Mouse (Mus musculus): ENCODE data around the gene Fam102b. TPM values are rescaled to one million over a fixed set of nuclear protein-coding genes. Genes with fewer than 3 reads are reported as not detected.
A peak's percentile ranks its signal among the peaks of the same experiment; 100 is the strongest.

Fam102b gene
- 16.0 and 18.0 TPM in 2 replicates for polyA plus RNA-seq (2014; fragmentation: Nextera tagmentation; extraction: Ambion mirVana)

DNA sequence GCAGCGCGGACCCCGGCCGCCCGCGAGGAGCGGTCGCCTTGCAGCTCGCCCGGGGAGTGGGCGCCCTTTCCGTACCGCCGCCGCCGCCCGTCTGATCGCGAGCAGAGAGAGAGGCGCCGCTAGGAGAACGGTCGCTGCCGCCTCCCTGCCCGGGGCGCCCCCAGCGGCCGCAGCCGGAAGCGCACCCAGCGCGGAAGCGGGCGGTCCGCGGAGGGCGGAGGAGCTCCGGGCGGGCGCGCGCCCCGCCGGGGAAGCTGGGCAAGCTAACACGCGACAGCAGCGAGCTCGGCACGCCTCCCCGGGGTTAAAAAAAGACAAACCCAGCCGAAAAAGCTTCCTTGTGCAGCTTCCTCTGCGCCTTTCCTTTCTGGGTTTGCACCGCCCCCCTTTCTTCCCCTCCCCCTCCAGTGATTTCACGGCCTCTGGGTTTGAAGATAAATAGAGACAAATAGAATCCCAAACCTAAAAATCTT is at the start of gene Fam102b:
Fam102b (minus strand) TSS at position 93 of the 473 bp plus-strand sequence.
- no peaks in the 10 kb centered on the region for H3K27me3 ChIP-seq (replicated peaks; ENCODE audit: control insufficient read depth, insufficient read depth, low read length)
- H3K4me1 ChIP-seq (ENCODE audit: control insufficient read depth, insufficient read depth, low read length) = peaks cover 22% of the 10 kb centered on the region
- no peaks in the 10 kb centered on the region for H3K9me3 ChIP-seq (ENCODE audit: control insufficient read depth, low read length)
- H3K4me2 ChIP-seq (ENCODE audit: low read depth, low read length) = peak within 1 kb of the TSS; percentile 73
- peak within 1 kb of the TSS; percentile 78 for H3K9ac ChIP-seq (ENCODE audit: low read depth, low read length)
- no peaks in the 10 kb centered on the region for H3K36me3 ChIP-seq (ENCODE audit: control insufficient read depth, insufficient read depth, low read length)
- peak within 1 kb of the TSS; percentile 48 for H3K4me3 ChIP-seq (ENCODE audit: low read depth, low read length)
- WGBS = 0% methylated on average over 36 of the region's 54 CpGs
- peak within 1 kb of the TSS; percentile 92 for H3K27ac ChIP-seq (replicated peaks; ENCODE audit: low read depth, low read length)
- DNase-seq (ENCODE audit: low spot score) = peak; percentile 95
- peak; percentile 81 for ATAC-seq (ENCODE audit: low read depth)

DNA sequence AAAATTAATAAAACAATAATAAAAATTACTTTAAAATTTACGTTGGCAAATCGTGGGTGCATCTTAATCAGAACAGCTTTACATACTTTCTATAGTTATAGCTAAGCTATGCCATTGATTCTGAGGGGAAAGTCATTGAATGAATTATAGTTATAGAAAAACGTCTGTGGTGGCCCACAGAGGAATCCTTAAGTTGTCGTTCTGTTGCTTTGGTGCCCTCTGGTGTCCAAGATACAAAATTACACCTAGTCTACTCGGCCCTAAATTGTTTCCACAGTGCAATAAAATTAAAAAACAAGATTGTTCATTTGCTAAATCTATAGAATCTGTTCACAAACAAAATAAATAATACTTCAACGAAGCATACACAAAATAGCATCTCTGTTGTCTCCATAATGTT is 35.6 kb upstream of the Fam102b start:
- Histone ChIP-seq H3K4me1 (ENCODE audit: control insufficient read depth, insufficient read depth, low read length) (no peaks in the 10 kb centered on the region), H3K9me3 (ENCODE audit: control insufficient read depth, low read length) (no peaks in the 10 kb centered on the region), H3K9ac (ENCODE audit: low read depth, low read length) (no peak overlapping the region), H3K4me3 (ENCODE audit: low read depth, low read length) (no peak overlapping the region), H3K27ac (replicated peaks; ENCODE audit: low read depth, low read length) (no peak overlapping the region), H3K27me3 (replicated peaks; ENCODE audit: control insufficient read depth, insufficient read depth, low read length) (no peaks in the 10 kb centered on the region), H3K4me2 (ENCODE audit: low read depth, low read length) (no peak overlapping the region), H3K36me3 (ENCODE audit: control insufficient read depth, insufficient read depth, low read length) (no peaks in the 10 kb centered on the region)
- DNase-seq (ENCODE audit: low spot score) (peak; percentile 83), ATAC-seq (ENCODE audit: low read depth) (no peak; the same call in 1 of the 2 replicates)
- WGBS = 1% methylated on average over 6 of the region's 6 CpGs

DNA sequence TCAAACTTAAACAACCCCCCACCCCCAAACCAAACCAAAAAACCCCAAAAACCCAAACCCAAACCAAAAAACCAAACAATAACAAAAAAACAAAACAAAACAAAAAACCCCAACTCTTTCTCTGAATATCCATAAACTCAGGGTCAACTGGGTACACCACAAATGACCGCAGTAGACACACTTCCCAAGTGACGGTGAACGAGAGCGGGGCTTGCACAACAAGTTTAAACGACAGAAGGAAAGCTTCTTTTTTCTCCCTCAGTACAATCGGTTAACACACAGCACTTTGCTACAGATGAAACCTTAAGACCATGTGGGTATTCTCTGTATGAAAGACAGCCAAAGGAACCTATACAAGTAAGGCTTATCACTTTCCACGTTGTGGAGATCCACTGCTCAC is 35.0 kb upstream of the Fam102b start:
- no peaks in the 10 kb centered on the region for H3K36me3 ChIP-seq (ENCODE audit: control insufficient read depth, insufficient read depth, low read length)
- DNase-seq (ENCODE audit: low spot score) = no peak
- no peak overlapping the region for H3K9ac ChIP-seq (ENCODE audit: low read depth, low read length)
- no peak for ATAC-seq (ENCODE audit: low read depth)
- no peak overlapping the region for H3K4me3 ChIP-seq (ENCODE audit: low read depth, low read length)
- H3K27ac ChIP-seq (replicated peaks; ENCODE audit: low read depth, low read length) = no peak overlapping the region
- H3K9me3 ChIP-seq (ENCODE audit: control insufficient read depth, low read length) = no peaks in the 10 kb centered on the region
- no peaks in the 10 kb centered on the region for H3K27me3 ChIP-seq (replicated peaks; ENCODE audit: control insufficient read depth, insufficient read depth, low read length)
- H3K4me1 ChIP-seq (ENCODE audit: control insufficient read depth, insufficient read depth, low read length) = no peaks in the 10 kb centered on the region
- H3K4me2 ChIP-seq (ENCODE audit: low read depth, low read length) = no peak overlapping the region
- WGBS = 74% methylated on average over 7 of the region's 7 CpGs

DNA sequence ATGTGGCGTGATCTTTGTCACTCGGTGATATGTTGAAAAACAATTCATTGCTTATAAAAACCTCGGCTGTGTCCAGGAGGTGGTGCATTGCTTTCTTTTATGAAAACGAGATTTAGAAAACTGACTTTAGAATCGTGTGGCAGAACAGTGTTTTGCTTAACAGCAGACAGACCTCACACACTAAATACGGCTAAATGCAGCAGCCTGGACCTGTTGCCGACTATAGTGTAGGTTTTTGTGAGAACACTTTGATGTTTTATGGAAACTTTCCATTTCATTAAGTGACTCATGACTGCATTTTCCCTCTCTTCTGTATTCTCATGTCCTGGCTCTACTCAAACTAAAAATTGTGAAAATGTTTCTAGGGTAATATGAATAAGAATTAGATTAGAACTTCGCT is 32.5 kb upstream of the Fam102b start:
- ATAC-seq (ENCODE audit: low read depth) (no peak), DNase-seq (ENCODE audit: low spot score) (no peak)
- no peak overlapping the region for H3K27ac ChIP-seq (replicated peaks; ENCODE audit: low read depth, low read length)
- 61% methylated on average over 8 of the region's 8 CpGs for WGBS
- no peaks in the 10 kb centered on the region for H3K27me3 ChIP-seq (replicated peaks; ENCODE audit: control insufficient read depth, insufficient read depth, low read length)
- no peak overlapping the region for H3K9ac ChIP-seq (ENCODE audit: low read depth, low read length)
- no peaks in the 10 kb centered on the region for H3K9me3 ChIP-seq (ENCODE audit: control insufficient read depth, low read length)
- no peaks in the 10 kb centered on the region for H3K4me1 ChIP-seq (ENCODE audit: control insufficient read depth, insufficient read depth, low read length)
- no peaks in the 10 kb centered on the region for H3K36me3 ChIP-seq (ENCODE audit: control insufficient read depth, insufficient read depth, low read length)
- H3K4me2 ChIP-seq (ENCODE audit: low read depth, low read length) = no peak overlapping the region
- no peak overlapping the region for H3K4me3 ChIP-seq (ENCODE audit: low read depth, low read length)

DNA sequence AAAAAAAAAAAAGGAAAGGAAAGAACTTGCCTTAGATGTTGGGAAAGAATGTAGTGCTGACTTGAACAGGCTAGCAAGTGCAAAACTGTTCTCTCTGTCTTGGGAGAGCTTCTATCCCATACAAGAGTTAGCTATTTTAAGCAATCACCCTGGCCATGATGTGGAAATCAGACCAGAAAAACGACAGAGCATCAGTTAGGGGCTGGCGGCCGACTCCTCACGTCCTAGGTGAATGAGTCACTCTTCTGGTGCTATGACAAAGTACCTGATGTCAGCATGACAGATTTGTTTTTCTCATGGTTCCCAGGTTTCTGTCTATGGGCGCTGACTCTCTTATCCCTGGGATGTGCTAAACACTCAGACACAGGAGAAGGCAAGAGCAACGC is 24.5 kb upstream of the Fam102b start:
- no peak for DNase-seq (ENCODE audit: low spot score)
- H3K9ac ChIP-seq (ENCODE audit: low read depth, low read length) = no peak overlapping the region
- no peak for ATAC-seq (ENCODE audit: low read depth)

DNA sequence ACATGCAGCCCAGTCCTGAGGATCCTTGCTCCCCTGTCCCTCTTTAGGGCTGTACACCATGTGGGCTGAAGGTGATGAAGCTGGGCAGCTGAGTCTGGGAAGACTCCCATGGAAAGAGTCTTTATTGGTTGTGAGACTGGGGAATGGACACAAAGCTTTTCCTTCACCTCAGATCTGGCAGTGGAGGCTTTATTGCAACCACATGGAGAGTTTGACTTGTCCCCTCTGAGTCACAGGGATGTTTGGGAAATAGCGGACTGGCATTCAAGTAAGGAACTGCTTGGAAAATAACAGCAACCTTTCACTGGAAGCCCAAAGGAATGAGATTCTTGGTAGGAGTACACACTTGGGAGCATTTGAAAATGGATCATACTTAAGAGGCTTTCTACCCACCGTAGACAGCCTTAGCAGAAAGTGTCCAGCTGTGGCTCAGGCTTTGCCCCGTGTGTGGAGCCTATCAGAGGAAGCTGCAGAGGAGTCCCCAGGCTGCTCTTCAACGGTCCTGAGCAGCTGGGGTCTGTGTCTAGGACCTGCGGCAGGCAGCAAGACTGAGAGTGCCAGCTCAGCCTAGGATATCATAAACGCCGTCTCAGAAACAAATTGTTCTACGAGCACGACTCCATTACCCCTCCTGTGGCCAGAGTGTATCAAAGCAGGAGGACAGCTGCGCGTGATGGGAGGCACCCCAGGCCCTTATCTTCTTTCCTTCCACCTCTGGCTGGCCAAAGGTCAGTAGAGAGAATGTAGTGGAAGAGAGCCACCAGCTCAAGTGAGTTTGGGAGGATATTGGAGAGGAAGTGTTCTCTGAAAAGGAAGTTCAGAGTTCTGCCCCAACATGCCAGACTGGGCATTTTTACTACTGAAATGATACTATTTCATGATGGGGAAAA is 23.9 kb upstream of the Fam102b start:
- DNase-seq (ENCODE audit: low spot score) (no peak), ATAC-seq (ENCODE audit: low read depth) (no peak; the same call in 1 of the 2 replicates)
- no peak overlapping the region for H3K4me3 ChIP-seq (ENCODE audit: low read depth, low read length)
- peaks cover 5% of the 10 kb centered on the region; the same call in 1 of the 2 replicates for H3K4me1 ChIP-seq (ENCODE audit: control insufficient read depth, insufficient read depth, low read length)
- no peaks in the 10 kb centered on the region for H3K9me3 ChIP-seq (ENCODE audit: control insufficient read depth, low read length)
- no peak overlapping the region for H3K9ac ChIP-seq (ENCODE audit: low read depth, low read length)
- H3K27ac ChIP-seq (replicated peaks; ENCODE audit: low read depth, low read length) = no peak overlapping the region
- H3K4me2 ChIP-seq (ENCODE audit: low read depth, low read length) = no peak overlapping the region
- no peaks in the 10 kb centered on the region for H3K36me3 ChIP-seq (ENCODE audit: control insufficient read depth, insufficient read depth, low read length)
- 47% methylated on average over 11 of the region's 11 CpGs for WGBS
- H3K27me3 ChIP-seq (replicated peaks; ENCODE audit: control insufficient read depth, insufficient read depth, low read length) = no peaks in the 10 kb centered on the region

More for the DNA sequence above, 24.5 kb upstream of the Fam102b start:
- Histone ChIP-seq H3K9me3 (ENCODE audit: control insufficient read depth, low read length) (no peaks in the 10 kb centered on the region), H3K4me3 (ENCODE audit: low read depth, low read length) (no peak overlapping the region), H3K4me2 (ENCODE audit: low read depth, low read length) (no peak overlapping the region), H3K27me3 (replicated peaks; ENCODE audit: control insufficient read depth, insufficient read depth, low read length) (no peaks in the 10 kb centered on the region), H3K36me3 (ENCODE audit: control insufficient read depth, insufficient read depth, low read length) (no peaks in the 10 kb centered on the region), H3K4me1 (ENCODE audit: control insufficient read depth, insufficient read depth, low read length) (peaks cover 5% of the 10 kb centered on the region; the same call in 1 of the 2 replicates), H3K27ac (replicated peaks; ENCODE audit: low read depth, low read length) (no peak overlapping the region)
- 78% methylated on average over 6 of the region's 6 CpGs for WGBS

DNA sequence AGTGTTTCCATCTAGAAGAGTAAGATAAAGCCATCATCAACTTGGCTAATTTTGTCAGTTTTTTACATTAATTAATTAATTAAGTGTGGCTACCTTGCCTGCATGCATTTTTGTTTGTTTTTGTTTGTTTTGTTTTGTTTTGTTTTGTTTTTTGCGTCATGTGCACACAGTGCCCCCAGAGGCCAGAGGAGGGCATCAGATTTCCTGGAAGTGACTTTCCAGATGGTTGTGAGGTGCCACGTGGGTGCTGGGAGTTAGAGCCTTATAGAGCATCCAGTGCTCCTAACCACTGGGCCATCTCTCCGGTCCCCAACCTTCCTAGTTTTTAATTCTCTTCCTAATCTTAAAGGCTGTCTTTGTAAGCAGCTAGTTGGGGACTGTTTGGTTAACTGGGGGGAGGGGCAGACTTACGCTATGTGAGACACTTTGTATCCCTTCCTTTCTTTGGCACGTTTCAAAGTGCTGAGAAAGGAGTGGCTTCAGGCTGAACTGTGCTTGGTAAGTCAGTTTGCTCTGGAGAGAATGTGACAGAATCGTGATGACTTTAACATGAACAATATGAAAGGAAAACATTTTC is 20.4 kb upstream of the Fam102b start:
- Histone ChIP-seq H3K36me3 (ENCODE audit: control insufficient read depth, insufficient read depth, low read length) (no peaks in the 10 kb centered on the region), H3K9ac (ENCODE audit: low read depth, low read length) (no peak overlapping the region), H3K4me2 (ENCODE audit: low read depth, low read length) (no peak overlapping the region), H3K27ac (replicated peaks; ENCODE audit: low read depth, low read length) (no peak overlapping the region), H3K4me3 (ENCODE audit: low read depth, low read length) (no peak overlapping the region), H3K27me3 (replicated peaks; ENCODE audit: control insufficient read depth, insufficient read depth, low read length) (no peaks in the 10 kb centered on the region), H3K9me3 (ENCODE audit: control insufficient read depth, low read length) (no peaks in the 10 kb centered on the region), H3K4me1 (ENCODE audit: control insufficient read depth, insufficient read depth, low read length) (peaks cover 5% of the 10 kb centered on the region; the same call in 1 of the 2 replicates)
- 0 out of 2 replicates have a peak, but pooled peaks have one; percentile 12 for ATAC-seq (ENCODE audit: low read depth)
- 23% methylated on average over 6 of the region's 6 CpGs for WGBS
- DNase-seq (ENCODE audit: low spot score) = peak; percentile 36

DNA sequence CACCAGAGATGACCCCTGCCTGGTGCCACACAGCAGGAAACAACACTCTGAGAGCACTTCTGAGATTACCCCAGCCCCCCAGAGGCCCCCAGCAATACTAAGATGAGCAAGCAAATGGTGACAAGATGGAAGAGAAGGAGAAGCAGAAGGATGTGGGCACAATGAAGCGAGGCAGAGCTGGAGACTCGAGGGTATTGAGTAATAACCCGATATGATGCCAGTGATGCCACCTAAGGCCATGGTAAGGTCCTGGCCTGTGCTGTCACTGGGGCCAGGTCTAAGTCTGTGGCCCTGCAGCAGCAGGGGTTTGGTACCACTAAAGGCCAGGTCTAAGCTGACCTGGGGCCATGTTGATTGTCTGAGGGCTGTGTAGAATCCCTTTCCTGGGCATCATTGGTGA is 19.0 kb upstream of the Fam102b start:
- Histone ChIP-seq H3K27me3 (replicated peaks; ENCODE audit: control insufficient read depth, insufficient read depth, low read length) (no peaks in the 10 kb centered on the region), H3K4me3 (ENCODE audit: low read depth, low read length) (no peak overlapping the region), H3K27ac (replicated peaks; ENCODE audit: low read depth, low read length) (no peak overlapping the region), H3K4me2 (ENCODE audit: low read depth, low read length) (no peak overlapping the region), H3K4me1 (ENCODE audit: control insufficient read depth, insufficient read depth, low read length) (peaks cover 5% of the 10 kb centered on the region; the same call in 1 of the 2 replicates), H3K9ac (ENCODE audit: low read depth, low read length) (no peak overlapping the region), H3K9me3 (ENCODE audit: control insufficient read depth, low read length) (no peaks in the 10 kb centered on the region), H3K36me3 (ENCODE audit: control insufficient read depth, insufficient read depth, low read length) (no peaks in the 10 kb centered on the region)
- ATAC-seq (ENCODE audit: low read depth) (no peak), DNase-seq (ENCODE audit: low spot score) (no peak)
- 83% methylated on average over 3 of the region's 3 CpGs for WGBS

All from embryonic facial prominence, embryonic 14.5 days (tissue).